Mouse (Mus musculus) liver, adult 10 weeks (tissue): ENCODE measurements around the gene Col16a1. TPM values are rescaled to one million over a fixed set of nuclear protein-coding genes. Genes with fewer than 3 reads are reported as not detected.

Experiments
- polyA plus RNA-seq: library from polyadenylated mRNA; stranded (reverse); fragments of 350-450 nt; fragmentation: Illumina TruSeq; extraction: RNeasy Lipid Tissue Mini Kit (QIAGEN cat#74804); gene quantifications from one replicate; pipeline ENCODE4 v1.2.3, GENCODE M21; 2014; ENCODE audit warnings: low read depth, low replicate concordance

Gene Col16a1
- polyA plus RNA-seq, result 0.21 TPM

DNA sequence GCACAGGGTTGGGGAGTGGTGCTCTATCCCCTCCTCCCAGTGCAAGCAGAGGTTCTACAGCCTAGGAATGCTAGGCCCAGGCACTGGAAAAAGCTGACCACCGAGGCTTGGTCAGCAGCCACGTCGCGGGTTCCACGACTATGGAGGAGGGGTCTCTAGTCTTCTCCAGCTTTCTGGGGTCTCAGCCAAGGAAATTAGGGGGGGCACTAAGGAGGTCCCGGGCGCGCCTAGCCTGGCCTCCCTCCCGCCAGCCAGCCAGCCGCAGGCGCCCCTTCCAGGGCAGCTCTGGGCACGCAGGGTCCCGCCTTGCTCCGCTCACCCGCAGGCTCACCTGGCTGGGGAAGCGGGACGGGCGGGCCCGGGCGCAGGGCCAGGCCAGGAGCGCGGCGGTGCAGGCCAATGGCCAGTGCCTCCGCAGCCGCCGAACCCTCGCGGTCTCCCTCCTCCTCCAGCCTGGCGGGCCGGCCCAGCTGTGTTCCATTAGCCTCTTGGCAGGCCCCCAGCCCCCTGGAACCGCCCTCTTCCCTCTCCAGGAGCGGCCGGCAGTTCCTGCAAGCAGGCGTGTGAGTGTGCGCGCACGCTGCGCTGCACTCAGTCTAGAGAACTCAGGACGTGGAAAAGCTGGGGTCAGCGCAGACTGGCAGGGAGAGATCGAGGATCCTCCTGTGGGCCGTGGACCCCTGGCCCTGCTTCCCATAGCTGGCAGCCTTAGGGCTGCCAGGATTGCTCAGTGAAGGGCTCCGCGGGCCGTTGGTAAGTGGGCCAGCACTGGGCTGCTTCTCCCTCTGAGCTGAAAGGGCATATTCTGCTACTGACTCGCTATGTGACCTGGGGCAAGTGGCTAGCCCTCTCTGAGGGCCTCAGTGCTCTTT is at the start of gene Col16a1:
TSS of gene Col16a1 (plus strand) at position 510 of the 872 bp plus-strand sequence.

DNA sequence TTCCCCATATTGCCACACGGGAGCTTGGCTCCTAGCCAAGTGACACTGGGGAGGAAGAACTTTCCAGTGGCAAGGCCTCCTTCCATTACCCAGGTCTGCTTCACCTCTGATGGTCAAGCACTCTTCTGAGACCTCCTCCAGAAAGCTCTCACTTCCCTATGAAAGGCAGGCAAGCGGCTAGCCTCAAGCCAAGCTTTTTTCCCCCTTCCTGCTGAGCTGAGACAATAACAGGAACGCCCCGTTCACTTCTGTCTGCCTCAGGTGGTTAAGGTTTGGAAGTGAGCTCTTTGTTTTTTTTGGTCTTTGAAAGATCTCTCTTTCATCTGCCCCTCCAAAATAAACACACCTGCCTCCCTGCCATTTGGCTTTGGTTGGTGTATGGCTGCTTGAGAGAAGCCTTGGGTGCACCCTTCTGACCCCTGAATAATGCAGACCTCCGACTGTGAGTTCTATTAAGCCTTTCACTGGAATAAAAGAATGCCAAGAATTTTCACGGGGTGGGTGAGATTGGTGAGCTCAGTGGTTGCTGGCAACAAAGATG is 54.5 kb downstream of the Col16a1 start, which contains the start of gene Pef1:
TSS of gene Pef1 (plus strand) at position 448 of the 541 bp plus-strand sequence.

DNA sequence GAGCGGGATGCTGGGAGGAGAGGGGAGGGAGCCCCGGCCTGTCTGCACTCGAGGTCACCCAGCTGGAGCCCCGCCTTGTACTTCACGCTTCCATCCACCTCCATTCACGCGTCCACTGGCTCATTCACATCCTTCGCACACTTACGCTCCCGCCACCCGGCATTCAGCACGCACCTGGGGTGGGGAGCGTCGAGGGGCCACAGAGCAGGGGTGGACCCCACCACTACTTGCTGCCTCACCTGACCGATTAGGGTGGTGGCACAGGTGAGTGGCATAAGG is 91.5 kb downstream of the Col16a1 start, which contains the start of gene Hcrtr1:
TSS of gene Hcrtr1 (minus strand) at position 146 of the 279 bp plus-strand sequence.

Other genes with a start within 250 kb of the Col16a1 start
- 353 TPM for gene Ptp4a2, start 236.6 kb upstream of the Col16a1 start, polyA plus RNA-seq
- gene Spocd1, start 118.6 kb upstream of the Col16a1 start, polyA plus RNA-seq, result not detected
- not detected for gene Adgrb2, start 63.0 kb upstream of the Col16a1 start, polyA plus RNA-seq
- gene Pef1, start 54.7 kb downstream of the Col16a1 start, polyA plus RNA-seq, result 4.7 TPM
- gene Hcrtr1, start 91.5 kb downstream of the Col16a1 start, polyA plus RNA-seq, result not detected
- 3.5 TPM for gene Tinagl1, start 127.3 kb downstream of the Col16a1 start, polyA plus RNA-seq
- not detected for gene Gm853, start 174.6 kb downstream of the Col16a1 start, polyA plus RNA-seq
- gene Serinc2, start 231.4 kb downstream of the Col16a1 start, polyA plus RNA-seq, result 0.40 TPM